Mouse (Mus musculus) MEL (cell line): ENCODE data around the gene Rimklb.

Experiments
- CTCF ChIP-seq, 3 experiments: IDR thresholded peaks in 2 of 3; conservative IDR thresholded peaks in 1 of 3; 2 replicates each; pipeline ENCODE4 v1.5.1; 2011 to 2012; ENCODE audit warnings: low read length in 3 of 3, low read depth in 2 of 3, mild to moderate bottlenecking in 2 of 3, improper control_type of control experiment in 1 of 3, inconsistent platforms in 1 of 3, mixed read lengths in 1 of 3, moderate library complexity in 1 of 3; ENCODE audit not compliant: control insufficient read depth in 1 of 3, insufficient read depth in 1 of 3, poor library complexity in 1 of 3, severe bottlenecking in 1 of 3
- EP300 ChIP-seq, 2 experiments: IDR thresholded peaks; 2 replicates each; pipeline ENCODE4 v1.6.1; 2011; ENCODE audit warnings: improper control_type of control experiment in 2 of 2, low read length in 2 of 2, low read depth in 1 of 2, mild to moderate bottlenecking in 1 of 2
- HCFC1 ChIP-seq: IDR thresholded peaks from 2 replicates; pipeline ENCODE4 v1.6.1; 2012; ENCODE audit warnings: low read depth, mild to moderate bottlenecking, inconsistent platforms, low read length, improper control_type of control experiment, moderate library complexity
- POLR2A ChIP-seq, 2 experiments: IDR thresholded peaks; 2 replicates each; pipeline ENCODE4 v1.6.1; 2011 to 2012; ENCODE audit warnings: low read length in 2 of 2, mild to moderate bottlenecking in 2 of 2, control low read depth in 1 of 2, improper control_type of control experiment in 1 of 2, low read depth in 1 of 2, moderate library complexity in 1 of 2; ENCODE audit not compliant: control insufficient read depth in 1 of 2, insufficient read depth in 1 of 2, poor library complexity in 1 of 2
- SIN3A ChIP-seq: IDR thresholded peaks from 2 replicates; pipeline ENCODE4 v1.6.1; 2012; ENCODE audit warnings: low read length, improper control_type of control experiment, inconsistent platforms
- ZKSCAN1 ChIP-seq: IDR thresholded peaks from 2 replicates; pipeline ENCODE4 v1.6.1; 2012; ENCODE audit warnings: low read depth, mild to moderate bottlenecking, inconsistent platforms, low read length, improper control_type of control experiment, moderate library complexity

DNA sequence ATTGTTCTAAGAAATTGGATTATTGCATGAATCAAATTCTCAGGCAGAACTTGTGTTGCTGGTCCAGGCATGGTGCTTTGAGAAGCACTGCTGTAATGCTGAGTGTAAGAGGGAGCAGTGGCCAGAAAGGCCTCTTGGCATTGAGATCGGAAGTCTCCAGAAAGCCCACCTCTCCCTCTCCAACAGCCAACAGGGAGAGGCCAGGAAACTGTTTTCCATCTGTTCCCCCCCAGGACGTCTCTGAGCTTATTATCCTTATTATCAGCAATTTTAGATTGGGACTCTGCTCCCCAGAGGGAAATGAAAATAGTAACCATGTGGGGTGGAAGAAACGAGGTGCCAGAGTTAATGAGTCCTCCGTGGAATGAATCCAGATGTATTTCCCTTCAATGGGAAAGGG lies 82.2 kb downstream of the Rimklb start:
- no peak for TF ChIP-seq POLR2A (IDR thresholded peaks at IDR 0.05; ENCODE audit: control insufficient read depth in 1 of 2, insufficient read depth in 1 of 2, low read depth in 1 of 2, low read length in 2 of 2, poor library complexity in 1 of 2)
- TF ChIP-seq HCFC1, result no peak
- TF ChIP-seq SIN3A, result no peak
- TF ChIP-seq EP300 (IDR thresholded peaks at IDR 0.05; ENCODE audit: low read depth in 1 of 2, low read length in 2 of 2), result no peak
- TF ChIP-seq ZKSCAN1, result no peak
- no peak for TF ChIP-seq CTCF (IDR thresholded peaks at IDR 0.05 in 2 of 3, conservative IDR thresholded peaks at IDR 0.05 in 1 of 3; ENCODE audit: control insufficient read depth in 1 of 3, insufficient read depth in 1 of 3, low read depth in 2 of 3, low read length in 3 of 3, poor library complexity in 1 of 3, severe bottlenecking in 1 of 3)
